Mouse (Mus musculus) heart, postnatal 25 days (tissue): ENCODE results near the gene Igsf3. TPM values are rescaled to one million over a fixed set of nuclear protein-coding genes. Genes with fewer than 3 reads are reported as not detected.

Experiments
- DNase-seq: peaks from one replicate; pipeline ENCODE4 v3.0.0; 2022; ENCODE audit warnings: low spot score
- intact Hi-C: fragments of 180-260 bp; cut with DNase I; formaldehyde crosslinking; loops from one replicate; pipeline ENCODE4 v1.15.1; 2025
- total RNA-seq, 2 experiments: library from RNA; stranded (reverse); gene quantifications; 2 replicates each; pipeline ENCODE4 v1.2.3; 2021

Igsf3 gene
- total RNA-seq, 2 experiments from 2014 or later: 11.6 to 12.5 TPM

- intact Hi-C loops: loop anchor here (1.0 kb wide), 1 partner anchor 319 kb away; no protein-coding TSS in a partner anchor
- no peak for DNase-seq
Measured at GRCm38 (mm10) chr3:101492908-101493307, 116.0 kb downstream of the Igsf3 start.

GRCm38 (mm10) chr3:101493937-101494459 is 117.1 kb downstream of the Igsf3 start:
- intact Hi-C loops: loop anchor here (1.0 kb wide), 1 partner anchor 318 kb away; no protein-coding TSS in a partner anchor
- DNase-seq: peak; percentile 49

GRCm38 (mm10) chr3:101497432-101498030 is 120.6 kb downstream of the Igsf3 start:
- intact Hi-C loops: no loop called here
- no peak for DNase-seq

- DNase-seq: no peak
- intact Hi-C loops: no loop called here
Measured at GRCm38 (mm10) chr3:101499906-101500305, 123.0 kb downstream of the Igsf3 start.

- no peak for DNase-seq
- intact Hi-C loops: no loop called here
Measured at GRCm38 (mm10) chr3:101500393-101501051, 123.6 kb downstream of the Igsf3 start.

- no peak for DNase-seq
- intact Hi-C loops: no loop called here
Measured at GRCm38 (mm10) chr3:101501611-101502010, 124.7 kb downstream of the Igsf3 start.

GRCm38 (mm10) chr3:101502086-101502760 is 125.3 kb downstream of the Igsf3 start:
- DNase-seq: no peak
- intact Hi-C loops: no loop called here

- peak; percentile 70 for DNase-seq
- intact Hi-C loops: loop anchor here (2.0 kb wide), 2 partner anchors 47 to 97 kb away; no protein-coding TSS in a partner anchor
Measured at GRCm38 (mm10) chr3:101506179-101506578, 129.3 kb downstream of the Igsf3 start.

- intact Hi-C loops: loop anchor here (2.0 kb wide), 2 partner anchors 46 to 96 kb away; no protein-coding TSS in a partner anchor
- DNase-seq: peak; percentile 56
Measured at GRCm38 (mm10) chr3:101506970-101507702, 130.3 kb downstream of the Igsf3 start.

- DNase-seq: no peak
- intact Hi-C loops: loop anchor here (2.0 kb wide), 2 partner anchors 45 to 95 kb away; no protein-coding TSS in a partner anchor
Measured at GRCm38 (mm10) chr3:101507766-101508165, 130.9 kb downstream of the Igsf3 start.

- no peak for DNase-seq
- intact Hi-C loops: no loop called here
Measured at GRCm38 (mm10) chr3:101509707-101510544, 133.0 kb downstream of the Igsf3 start.

GRCm38 (mm10) chr3:101510632-101511031 is 133.7 kb downstream of the Igsf3 start:
- intact Hi-C loops: no loop called here
- DNase-seq: no peak

Other genes with a start within 250 kb of the Igsf3 start
- gene Cd2, start 89.1 kb upstream of the Igsf3 start, total RNA-seq: 1 to 10 TPM in 1 of 2 experiments, under 1 TPM in 1; 0.29 to 1.1 TPM
- gene Atp1a1, start 227.6 kb downstream of the Igsf3 start, total RNA-seq: 100 to 1,000 TPM; 660 to 766 TPM